Mouse (Mus musculus): ENCODE measurements at regions not wholly inside any gene's neighbourhood (a gene's known extent, or its start where the extent isn't known, plus 50 kb on each side); places are given as distances from the start of the nearest gene placed in this dataset.
A peak's percentile ranks its signal among the peaks of the same experiment; 100 is the strongest.

DNA sequence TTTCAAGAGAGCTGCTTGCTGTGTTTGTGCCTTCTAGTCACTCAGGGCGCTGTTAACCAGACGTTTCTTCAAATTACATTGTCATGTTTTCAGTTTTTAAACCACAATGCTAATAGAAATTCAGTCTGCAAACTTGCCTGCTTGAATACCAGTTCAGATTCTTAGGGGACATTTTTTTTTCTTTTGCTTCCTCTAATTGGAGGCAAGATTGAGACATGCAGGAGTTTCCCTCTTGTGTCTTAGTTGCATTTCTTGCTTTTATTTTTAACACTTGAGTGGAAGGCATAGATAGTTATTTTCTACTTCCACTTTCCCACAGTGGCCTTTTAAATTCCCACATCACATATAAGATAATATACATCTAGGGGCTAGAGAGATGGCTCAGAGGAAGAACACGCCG, 246.8 kb downstream of the Grpr start:
- no peak for DNase-seq (ENCODE audit: extremely low spot score)

DNA sequence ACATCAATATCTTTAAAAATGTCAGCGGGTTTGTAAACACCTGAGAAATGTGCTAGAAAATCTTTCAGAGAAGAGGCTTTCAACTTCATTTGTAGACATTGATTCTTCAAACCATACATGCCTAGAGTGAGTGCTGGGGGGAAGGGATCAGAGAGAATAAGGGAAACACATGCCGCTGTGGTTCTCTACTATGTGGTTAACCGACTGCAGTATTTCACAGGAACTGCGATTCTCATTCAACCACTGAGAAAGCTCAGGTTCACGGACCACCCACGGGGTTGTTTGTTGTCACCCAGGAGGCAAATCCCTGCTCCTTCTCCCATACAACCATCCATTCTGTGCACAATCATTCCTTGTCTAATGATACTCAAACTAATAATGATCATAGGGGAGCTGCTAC, 248.4 kb downstream of the Grpr start:
- no peak for DNase-seq (ENCODE audit: extremely low spot score)

DNA sequence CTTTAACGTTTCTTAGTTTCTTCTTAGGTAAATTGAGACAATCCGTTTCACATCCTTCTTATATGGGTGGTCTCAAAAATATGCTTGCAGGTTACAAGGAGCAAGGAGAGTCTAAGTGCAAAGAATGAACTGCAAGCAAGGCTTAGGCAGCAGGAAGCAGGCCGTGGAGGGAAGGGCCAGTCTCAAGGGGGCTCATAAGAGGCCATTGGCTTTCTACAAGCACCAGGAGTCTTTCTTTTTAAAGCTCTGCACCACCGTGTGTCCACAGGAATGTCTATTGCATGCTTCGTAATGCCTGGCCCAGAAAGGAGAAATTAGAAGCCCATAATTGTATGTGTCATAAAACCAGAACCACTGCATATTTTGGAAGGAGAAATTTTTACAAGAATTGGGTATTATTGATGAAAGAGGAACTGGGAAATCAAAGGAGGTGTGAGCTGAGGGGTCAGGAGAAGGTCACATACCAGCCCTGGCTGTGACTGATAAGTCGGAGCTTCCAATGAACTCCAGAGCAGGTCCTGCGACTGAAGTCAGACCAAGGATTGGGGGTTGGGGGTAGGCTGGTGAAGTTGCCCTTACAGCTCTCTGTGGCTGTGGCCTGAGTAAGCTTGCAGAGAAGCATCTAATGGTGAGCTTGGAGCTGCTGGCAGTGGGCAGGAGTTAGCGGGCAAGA, 252.4 kb downstream of the Grpr start:
- peak; percentile 6 for DNase-seq (ENCODE audit: extremely low spot score)

DNA sequence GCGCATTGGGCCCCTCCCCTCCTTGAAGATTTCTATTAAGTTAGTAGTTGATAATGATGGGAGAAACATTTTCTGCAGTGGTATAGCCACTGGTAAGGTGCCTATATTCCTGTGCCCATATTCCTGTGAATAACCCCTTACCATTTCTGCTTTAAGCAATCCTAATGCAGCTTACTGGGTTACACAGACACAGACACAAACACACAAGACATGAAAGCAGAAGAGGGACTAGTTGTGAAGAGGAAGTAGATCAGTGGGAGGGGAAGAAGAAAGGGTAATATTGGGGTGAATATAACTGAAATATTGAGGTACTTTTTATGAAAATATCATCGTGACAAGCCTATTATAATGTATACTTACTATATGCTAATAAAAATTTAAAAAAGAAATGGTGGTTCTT, 288.2 kb downstream of the Grpr start:
- no peak for DNase-seq (ENCODE audit: extremely low spot score)

DNA sequence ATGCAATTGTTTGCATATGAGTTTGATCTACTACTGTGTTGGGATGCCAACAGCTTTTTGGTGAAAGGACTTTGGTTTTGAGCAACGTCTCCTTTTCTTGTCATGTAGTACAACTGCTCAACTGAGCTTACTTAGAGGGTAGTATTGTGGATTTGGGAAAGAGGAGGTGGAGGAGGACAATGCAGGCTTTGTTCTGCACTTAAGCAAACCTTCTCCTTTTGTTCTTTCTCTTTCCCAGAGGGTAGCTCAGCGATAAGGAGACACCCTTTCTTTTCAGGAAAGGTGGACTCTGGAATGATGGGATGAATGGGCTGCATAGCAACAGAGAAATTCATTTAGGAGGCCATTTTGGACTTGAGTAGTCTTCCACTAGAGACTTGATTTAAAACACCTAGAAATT, 288.6 kb upstream of the S100g start:
- no peak for DNase-seq (ENCODE audit: extremely low spot score)

DNA sequence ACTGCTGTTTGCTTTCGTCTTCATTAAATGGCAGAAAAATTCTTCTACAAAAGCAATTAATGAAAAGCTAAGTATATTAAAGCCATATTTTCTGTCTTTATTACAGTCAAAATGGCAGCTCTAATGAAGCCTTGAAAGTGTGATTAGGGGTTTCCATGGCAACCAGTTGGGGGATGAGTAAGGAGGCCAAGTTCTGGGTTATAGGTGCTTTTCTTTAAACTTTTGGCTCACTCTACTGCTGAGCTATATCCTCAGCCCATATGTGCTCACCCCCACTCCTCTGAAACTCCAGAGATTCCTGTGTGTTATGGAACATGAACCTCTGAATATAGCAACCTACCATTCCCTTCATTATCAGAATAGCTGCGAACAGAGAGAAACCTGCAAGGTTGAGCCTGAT, 240.9 kb upstream of the S100g start:
- DNase-seq (ENCODE audit: extremely low spot score), result no peak

DNA sequence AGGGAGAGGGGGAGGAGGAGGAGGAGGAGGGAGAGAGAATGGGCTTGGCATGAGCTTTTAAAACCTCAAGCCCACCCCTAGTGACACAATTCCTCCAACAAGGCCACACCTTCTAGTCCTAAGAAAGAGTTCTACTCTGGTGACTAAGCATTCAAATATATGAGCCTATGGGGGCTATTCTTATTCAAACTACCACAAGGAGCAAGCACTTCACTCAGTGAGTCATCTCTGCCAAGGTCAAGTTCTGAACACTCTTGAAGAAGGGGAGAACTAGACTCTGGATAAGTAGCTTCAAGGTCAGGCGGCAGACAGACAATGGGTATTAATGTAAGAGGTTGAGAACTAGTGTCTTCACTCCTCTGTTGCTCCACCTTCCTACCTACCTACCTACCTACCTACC, 239.0 kb upstream of the S100g start:
- DNase-seq (ENCODE audit: extremely low spot score), result no peak

DNA sequence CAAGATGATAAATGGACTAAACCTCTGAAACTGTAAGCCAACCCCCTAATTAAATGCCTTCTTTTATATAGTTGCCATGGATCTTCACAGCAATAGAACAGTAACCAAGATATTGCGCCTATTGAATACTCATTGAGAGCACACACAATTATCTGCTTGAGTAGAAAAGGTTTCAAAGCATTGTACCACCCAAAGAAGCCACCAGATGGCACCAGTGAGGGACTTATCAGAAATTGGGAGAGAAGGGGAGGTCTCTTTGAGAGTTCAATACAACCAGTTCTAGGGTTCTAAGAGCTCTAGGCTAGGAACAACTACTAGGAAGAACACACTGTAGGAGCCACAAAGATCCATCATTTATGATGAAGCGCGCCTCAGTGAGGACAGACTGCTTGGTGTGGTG, 217.2 kb upstream of the S100g start:
- no peak for DNase-seq (ENCODE audit: extremely low spot score)

DNA sequence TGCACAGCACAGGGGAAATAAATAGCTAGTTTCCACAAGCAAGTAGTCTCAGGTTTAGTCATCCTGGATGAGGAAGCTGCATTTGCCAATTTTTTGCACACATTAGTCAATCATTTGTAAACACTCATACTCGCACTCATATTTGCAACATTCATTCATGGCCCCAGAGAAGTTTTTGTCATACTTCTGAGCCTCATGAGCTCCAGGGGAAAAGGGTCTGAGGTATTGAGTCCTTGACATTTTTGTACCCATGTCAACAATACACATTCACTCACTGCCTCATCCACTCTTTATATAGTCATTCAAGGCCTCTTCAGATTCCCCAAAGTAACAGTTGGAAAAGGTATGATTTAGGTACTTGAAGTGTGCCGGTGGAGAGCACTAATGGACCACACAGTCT, 200.4 kb upstream of the S100g start:
- no peak for DNase-seq (ENCODE audit: extremely low spot score)

DNA sequence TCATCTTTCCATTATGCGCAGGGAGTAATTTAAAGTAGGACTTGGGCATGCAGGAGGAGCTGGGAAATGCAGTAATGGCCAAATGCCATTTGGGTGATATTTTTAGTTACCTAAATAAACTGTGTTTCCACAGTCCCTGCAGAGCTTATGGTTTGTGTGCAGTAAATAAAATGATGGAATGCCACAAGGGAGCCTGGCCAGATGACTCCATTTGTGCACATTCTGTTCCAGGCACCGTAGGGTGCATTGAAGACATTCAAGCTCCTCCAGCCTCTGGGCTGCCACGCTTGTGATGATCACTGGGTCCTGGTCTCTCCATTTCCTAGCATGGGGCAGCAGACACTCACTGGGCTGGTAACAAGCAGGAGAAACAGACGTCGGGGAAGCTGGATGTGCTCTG, 190.9 kb upstream of the S100g start:
- no peak for DNase-seq (ENCODE audit: extremely low spot score)

DNA sequence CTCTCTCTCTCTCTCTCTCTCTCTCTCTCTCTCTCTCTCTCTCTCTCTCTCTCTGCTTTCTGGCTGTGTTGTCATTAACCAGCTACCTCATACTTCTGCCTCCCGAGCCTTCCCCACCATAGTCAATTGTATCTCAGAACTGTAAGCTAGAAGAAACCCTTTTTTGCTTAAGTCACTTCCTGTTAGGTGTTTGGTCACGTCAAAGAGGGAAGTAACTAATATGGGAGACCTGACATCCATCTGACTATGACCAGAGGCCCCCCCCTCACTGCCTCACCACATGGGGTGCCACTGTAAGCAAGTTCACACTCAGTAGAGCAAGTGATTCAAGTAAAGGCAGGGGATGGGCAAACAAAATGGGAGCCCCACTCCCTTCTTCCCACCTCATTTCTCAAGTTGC, 187.6 kb upstream of the S100g start:
- DNase-seq (ENCODE audit: extremely low spot score), result no peak

DNA sequence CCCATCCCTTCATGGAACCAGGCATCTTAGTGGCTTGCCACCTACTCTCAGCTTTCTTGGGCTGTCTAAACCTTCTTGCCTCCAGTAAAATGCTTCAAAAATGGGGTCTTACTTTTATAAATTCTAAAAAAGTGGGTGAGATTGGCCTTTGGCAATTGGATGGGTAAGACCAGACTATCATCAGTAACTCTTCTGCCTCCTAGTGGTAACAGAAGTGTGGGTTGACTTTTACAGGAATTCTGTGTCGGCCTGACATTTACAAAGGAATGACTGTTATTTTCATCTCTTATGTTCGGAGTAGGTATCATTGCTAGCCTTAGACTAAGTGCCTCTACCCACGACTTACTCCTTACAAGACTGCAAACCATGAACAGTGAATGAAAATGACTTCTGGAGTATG, 180.1 kb upstream of the S100g start:
- no peak for DNase-seq (ENCODE audit: extremely low spot score)

DNA sequence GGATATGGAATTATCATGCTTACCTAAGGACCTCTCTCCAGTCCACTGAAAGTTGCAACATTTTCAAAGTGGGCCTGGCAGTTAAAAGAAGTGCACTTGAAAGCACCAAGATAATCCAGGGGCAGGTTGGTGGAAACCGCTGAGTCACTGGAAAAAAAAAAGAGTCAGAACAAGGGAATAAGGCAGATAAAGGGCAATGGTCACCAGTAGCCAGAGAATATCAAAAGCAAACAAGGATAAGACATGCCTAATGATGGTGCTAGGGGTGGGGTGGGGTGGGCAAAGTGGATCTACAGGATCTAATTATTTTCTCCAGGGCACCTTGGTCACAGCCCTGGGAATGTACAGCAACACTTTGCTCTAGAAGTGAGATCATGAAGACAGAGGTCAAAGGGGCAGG, 175.1 kb upstream of the S100g start:
- DNase-seq (ENCODE audit: extremely low spot score), result no peak

DNA sequence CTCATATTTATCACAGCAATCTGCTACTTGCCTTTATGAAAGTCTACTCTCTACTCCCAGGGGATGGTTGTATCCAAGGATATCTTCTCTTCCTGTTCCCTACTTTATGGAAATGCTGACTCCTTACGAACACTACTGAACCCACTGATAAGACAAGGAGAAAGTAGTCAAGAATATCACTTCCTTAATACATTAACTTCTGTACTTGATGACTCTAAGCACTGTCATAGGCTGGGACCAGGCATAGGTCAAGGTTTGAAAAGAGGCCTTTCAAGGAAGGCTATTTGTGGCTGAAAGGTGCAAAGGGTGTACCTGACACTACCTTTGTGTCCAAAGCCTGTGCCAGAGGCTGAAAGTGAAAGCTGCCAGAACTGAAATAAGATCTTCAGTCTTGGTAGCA, 164.2 kb upstream of the S100g start:
- no peak for DNase-seq (ENCODE audit: extremely low spot score)

DNA sequence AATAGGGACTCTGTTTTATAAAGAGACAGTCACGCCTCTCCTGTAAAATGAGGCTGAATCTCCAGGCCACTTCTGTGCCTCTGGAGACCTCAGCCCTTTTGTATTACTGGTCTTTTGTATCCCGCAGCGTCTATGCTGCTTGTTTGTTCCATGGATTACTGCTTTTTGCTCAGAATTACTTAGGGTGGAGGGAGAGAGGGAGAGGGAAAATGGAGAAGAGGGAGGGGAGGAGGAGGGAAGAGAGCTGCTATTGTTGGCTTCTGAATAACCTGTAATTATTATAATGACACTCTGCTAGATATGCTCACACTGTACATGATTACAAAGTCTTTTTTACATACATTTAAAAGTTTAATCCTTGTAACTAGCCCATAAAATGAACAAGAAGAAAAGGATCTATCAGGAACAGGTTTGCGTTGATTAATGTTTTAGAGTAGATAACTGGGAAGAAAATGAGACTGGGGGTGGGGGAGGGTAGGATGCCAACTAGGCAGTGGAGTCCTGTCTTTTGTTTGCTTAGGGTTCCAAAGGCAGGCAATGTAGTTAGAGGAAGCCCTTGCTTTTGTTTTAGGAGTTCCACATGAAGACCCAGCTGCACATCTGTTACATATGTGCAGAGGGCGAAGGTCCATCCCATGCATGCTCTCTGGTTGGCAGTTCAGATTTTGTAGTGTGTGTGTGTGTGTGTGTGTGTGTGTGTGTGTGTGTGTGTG, 153.4 kb upstream of the S100g start:
- DNase-seq (ENCODE audit: extremely low spot score), result no peak

DNA sequence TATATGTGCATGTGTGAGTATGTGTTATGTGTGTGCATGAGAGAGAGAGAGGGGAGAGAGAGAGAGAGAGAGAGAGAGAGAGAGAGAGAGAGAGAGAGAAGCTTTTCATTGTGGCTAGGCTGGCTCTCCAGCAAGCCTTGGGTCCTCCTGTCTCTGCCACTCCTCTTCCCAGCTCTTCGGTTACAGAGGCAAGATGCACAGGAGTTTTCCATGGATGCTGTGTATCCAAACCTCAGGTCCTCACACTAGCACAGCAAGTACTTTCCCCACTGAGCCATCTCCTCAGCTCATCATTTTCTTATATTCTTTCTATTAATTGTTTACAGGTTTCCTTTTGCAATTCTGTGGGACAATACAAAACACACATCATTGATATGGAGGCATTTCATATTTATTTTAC, 152.8 kb upstream of the S100g start:
- no peak for DNase-seq (ENCODE audit: extremely low spot score)

DNA sequence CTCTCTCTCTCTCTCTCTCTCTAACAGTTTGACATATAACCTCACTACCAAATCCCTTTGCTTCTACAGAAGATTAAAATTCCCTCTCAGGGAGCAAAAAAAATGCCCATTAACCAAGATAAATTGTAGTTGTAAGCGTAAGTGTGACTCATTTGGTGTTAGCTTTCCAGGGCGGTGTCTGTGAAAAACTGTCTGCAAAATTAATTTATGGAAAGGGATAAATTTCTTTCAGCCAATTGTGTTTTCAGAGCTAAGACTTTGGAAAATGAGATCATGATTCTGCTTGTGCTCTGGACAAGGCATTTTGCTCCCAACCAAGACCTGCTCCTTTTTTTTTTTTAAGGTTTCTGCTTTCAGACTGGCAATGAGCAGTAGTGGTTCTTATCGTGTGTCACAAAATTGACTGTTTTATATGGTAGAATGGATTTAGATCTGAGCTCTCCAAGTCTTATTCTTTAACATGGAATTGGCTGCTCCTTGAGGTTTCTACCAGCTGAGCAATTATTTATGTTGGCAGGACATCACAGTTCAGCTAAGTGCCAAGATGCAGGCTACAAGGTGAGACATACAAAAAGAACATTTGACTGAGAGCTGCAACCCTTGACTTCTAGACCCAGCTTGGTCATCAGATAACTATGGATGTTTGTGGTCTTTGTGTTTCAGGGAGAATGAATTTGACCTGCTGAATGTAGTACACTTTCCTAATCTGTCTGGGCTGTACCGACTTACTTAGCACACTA, 130.8 kb upstream of the S100g start:
- DNase-seq (ENCODE audit: extremely low spot score), result no peak
